Mouse (Mus musculus): ENCODE data around the gene Fam107b.

GRCm38 (mm10) chr2:3657376-3657775 lies 87.1 kb downstream of the Fam107b start:
- TF ChIP-seq CTCF (IDR thresholded peaks at IDR 0.05; ENCODE audit: borderline replicate concordance, extremely low read depth, insufficient read depth, insufficient read length) (no peak), POLR2A (IDR thresholded peaks at IDR 0.05; ENCODE audit: borderline replicate concordance, extremely low read depth, insufficient read depth, insufficient read length, poor library complexity, severe bottlenecking) (no peak)
